Mouse (Mus musculus): ENCODE measurements around the gene Llgl1. TPM values are rescaled to one million over a fixed set of nuclear protein-coding genes. Genes with fewer than 3 reads are reported as not detected.

The Llgl1 gene
- 10 to 100 TPM; 11.0 to 14.5 (median 11.9) TPM for total RNA-seq (2022)

DNA sequence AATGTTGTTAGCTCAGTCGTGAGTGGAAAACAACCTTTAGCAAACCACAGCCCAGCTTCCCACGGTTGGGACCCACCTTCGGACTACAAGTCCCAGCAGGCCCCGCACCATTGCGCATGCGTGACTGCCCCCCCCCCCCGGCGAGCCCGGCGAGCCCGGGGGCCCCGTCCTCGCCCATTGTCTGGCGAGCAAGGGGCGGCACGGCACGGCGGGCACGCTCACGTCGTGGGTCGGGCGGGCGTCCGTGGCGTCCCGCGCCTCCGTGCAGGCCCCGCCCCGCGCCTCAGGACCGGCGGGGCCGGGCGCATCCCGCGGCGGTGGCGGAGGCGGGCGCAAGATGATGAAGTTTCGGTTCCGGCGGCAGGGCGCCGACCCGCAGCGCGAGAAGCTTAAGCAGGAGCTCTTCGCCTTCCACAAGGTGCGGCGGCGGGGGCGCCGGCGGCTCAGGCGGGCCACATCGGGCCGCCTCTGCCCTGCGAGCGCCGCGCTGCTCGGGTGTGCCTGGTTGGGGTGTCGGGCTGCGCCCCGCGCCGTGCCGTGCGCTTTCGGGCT is at the start of gene Llgl1:
TSS of gene Llgl1 (plus strand) at position 200 of the 552 bp plus-strand sequence.
- peak; percentile 78 for DNase-seq (ENCODE audit: low spot score)

GRCm38 (mm10) chr11:60696165-60696564 is 3.4 kb upstream of the Llgl1 start:
- DNase-seq (ENCODE audit: low spot score), result no peak

DNA sequence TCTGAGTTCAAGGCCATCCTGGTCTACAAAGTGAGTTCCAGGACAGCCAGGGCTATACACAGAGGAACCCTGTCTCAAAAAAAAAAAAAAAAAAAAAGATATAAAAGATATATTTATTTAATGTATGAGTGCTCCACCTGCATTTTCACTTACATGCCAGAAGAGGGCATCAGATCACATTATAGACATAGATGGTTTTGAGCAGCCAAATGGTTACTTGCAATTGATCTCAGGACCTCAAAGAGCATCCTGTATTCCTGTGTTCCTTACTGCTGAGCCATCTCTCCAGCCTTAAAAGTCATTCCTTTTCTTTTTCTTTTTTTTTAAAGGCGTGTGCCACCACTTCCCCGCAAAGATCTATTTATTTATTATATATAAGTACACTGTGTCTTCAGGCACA is 2.0 kb upstream of the Llgl1 start:
- no peak for DNase-seq (ENCODE audit: low spot score)

DNA sequence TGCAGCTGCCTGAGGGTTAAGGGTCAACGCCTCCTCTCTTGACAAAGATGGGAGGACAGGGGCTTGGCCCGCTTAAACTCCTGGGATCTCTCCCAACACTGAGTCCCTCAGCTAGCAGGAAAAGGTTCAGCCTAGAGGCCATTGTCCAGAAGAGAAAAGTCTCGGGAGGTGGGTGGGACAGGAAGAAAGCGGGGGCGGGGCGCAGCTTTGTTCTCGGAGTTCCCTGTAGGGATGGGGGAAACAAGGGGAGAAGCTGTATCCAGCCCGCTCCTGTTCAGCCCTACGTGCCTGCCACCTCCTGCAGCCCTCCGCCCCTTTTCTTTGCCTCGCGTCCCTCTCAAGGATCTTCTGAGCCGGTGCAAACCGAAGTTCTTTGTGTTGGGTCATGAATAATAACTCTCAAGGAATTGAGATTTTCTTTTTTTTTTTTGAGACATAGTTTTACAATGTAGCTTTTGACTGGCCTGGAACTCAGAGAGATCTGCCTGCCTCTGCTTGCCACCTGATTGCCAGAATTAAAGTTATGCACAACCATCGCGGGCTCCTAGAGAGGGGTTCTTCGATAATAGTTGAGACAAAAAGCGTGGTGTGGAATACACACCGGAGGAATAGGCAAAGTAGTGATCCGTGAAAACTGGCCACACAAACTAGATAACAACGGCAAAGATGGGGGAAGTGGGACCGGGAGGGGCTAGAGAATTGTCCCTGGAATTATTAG is 558 bp upstream of the Llgl1 start:
- peak; percentile 89 for DNase-seq (ENCODE audit: low spot score)

DNA sequence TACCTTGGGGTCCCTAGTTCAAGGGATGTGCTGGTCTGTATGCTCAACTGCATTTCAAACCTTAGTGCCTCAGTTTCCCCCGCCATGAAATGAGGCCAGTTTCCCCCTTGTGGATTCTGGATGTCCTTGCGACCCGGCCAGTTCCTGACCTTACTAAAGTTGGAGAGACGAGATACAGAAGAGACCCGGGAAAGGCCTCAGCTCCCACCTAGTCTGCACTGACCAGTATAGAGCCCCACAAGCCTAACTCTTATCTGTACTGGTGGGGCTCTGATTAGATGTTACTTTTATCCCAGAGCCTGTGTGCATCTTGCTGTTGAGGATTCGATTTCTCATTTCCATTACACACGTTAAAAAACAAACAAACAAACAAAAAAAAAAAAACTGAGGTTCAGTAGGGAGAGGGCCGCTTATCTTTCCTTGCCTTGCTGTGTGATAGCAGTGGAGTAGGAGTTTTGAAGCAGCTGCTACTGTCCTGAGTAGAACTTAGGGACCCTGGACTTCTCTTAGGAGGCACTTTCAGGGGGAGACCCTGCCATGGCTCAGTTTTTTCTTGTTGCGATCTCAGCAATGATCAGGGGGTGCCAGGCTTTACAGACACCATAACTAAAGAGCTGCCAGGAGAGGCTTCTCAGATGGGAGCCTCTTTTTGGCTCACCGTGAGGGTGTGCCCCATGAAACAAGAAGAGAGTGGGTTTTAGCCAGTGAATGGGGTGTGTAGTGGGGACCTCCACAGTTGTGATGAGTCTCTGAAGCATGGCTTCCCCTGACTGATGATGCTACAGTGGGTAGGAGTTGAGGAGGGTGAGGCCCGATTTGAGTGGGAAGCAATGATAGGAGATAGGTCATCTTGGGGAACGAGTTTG is 1.0 kb downstream of the Llgl1 start:
- no peak for DNase-seq (ENCODE audit: low spot score)

GRCm38 (mm10) chr11:60701611-60702010 is 2.1 kb downstream of the Llgl1 start:
- no peak for DNase-seq (ENCODE audit: low spot score)

DNA sequence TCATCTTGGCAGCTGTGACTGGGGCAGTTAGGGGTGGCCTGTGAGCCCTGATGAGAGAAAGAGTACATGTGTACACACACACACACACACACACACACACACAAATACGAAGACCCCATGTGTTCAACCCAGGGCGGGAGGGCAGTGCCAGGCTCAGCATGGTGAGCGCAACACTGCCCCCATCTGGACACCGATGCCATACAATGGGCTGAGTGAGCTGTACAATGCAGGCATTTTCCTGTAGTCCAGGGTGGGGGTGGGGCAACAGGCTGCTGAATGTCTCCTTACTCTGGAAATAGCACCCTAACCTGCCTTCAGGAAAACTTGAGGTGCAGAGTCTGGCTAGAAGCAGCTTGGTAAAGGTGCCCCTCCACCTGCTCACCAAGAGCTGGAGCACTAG is 3.6 kb downstream of the Llgl1 start:
- no peak for DNase-seq (ENCODE audit: low spot score)

GRCm38 (mm10) chr11:60704023-60704880 is 4.7 kb downstream of the Llgl1 start:
- DNase-seq (ENCODE audit: low spot score), result no peak

- no peak for DNase-seq (ENCODE audit: low spot score)
Observed at GRCm38 (mm10) chr11:60705255-60705654, 5.7 kb downstream of the Llgl1 start.

GRCm38 (mm10) chr11:60706076-60706475 is 6.6 kb downstream of the Llgl1 start:
- no peak for DNase-seq (ENCODE audit: low spot score)

- no peak for DNase-seq (ENCODE audit: low spot score)
Observed at GRCm38 (mm10) chr11:60706696-60707480, 7.4 kb downstream of the Llgl1 start.

DNA sequence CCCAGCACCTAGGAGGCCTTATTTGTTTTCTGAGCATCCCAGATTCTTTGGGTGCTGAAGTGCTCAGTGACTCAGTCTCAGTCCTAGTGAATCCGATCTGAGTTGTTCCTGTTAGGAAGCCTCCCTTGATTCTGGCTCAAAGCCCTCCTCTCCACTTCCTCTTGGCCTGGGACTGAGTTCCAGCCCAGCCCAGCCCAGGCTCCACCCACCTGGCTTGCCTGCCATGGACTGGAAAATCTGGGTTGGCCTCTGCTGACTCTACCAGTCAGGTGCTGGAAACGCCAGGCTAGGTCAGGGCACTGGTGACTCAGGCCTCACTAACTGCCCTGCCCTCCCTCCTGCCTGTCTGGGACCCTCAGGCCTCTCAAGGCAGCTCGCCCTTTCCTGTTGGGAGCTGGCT is 8.1 kb downstream of the Llgl1 start:
- DNase-seq (ENCODE audit: low spot score), result peak; percentile 94

DNA sequence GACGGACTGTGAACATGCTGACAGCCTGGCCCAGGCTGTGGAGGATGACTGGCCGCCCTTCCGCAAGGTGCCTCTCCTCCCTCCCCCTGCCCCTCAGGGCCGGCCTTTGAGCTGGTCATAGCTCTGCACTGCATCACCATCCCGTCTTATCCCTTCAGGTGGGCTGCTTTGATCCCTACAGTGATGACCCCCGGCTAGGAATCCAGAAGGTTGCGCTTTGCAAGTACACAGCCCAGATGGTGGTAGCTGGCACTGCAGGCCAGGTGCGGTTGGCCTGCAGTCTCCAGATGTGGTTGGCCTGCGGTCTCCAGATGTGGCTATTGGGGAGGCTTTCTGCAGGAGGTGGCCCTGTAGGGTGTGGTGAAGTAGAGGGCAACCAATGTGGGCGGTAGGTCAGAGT is 9.1 kb downstream of the Llgl1 start:
- DNase-seq (ENCODE audit: low spot score), result no peak

- no peak for DNase-seq (ENCODE audit: low spot score)
Observed at GRCm38 (mm10) chr11:60709481-60710465, 10.2 kb downstream of the Llgl1 start.

GRCm38 (mm10) chr11:60711218-60711617 is 11.7 kb downstream of the Llgl1 start:
- no peak for DNase-seq (ENCODE audit: low spot score)

- no peak for DNase-seq (ENCODE audit: low spot score)
Observed at GRCm38 (mm10) chr11:60712040-60712439, 12.5 kb downstream of the Llgl1 start.

DNA sequence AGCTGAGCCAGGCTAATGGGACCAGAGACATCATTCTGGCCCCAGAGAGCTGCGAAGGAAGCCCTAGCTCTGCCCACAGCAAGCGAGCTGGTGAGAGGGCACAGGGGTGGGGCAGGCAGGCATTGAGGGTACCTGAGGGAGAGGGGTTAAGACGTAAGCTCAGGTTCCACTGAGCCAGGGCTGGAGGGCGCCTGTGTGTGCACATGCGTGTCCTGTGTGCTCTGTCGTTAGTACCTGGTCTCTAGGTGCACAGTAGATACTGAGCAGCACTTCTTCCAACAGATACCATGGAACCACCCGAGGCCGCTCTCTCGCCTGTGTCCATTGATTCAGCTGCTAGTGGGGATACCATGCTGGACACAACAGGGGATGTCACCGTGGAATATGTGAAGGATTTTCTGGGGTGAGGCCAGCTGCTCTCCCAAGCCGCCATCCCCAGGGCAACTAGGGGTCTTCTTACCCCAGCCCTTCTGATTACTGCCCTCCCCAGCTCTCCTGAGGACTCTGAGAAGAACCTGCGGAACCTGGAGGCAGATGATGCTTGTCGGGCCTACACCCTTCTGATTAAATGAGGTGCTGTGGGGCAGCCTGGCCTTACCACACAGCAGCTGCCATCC is 13.2 kb downstream of the Llgl1 start:
- DNase-seq (ENCODE audit: low spot score), result no peak

- no peak for DNase-seq (ENCODE audit: low spot score)
Observed at GRCm38 (mm10) chr11:60715833-60716232, 16.3 kb downstream of the Llgl1 start.

GRCm38 (mm10) chr11:60719263-60719662 is 19.7 kb downstream of the Llgl1 start:
- DNase-seq (ENCODE audit: low spot score), result no peak

All from heart, adult 8-10 months (tissue).